Mouse (Mus musculus) CH12.LX (cell line): ENCODE measurements around the gene Tmem121. TPM values are rescaled to one million over a fixed set of nuclear protein-coding genes. Genes with fewer than 3 reads are reported as not detected.

ENCODE experiments used
- DNase-seq: peaks from one replicate; pipeline ENCODE4 v3.0.0-alpha.2; 2013; ENCODE audit errors: extremely low read depth
- H3K27ac ChIP-seq: 2 replicates; pipeline ENCODE4 v1.5.1; 2012; ENCODE audit warnings: low read depth, mild to moderate bottlenecking, control low read depth, moderate library complexity; ENCODE audit not compliant: insufficient read depth
- H3K27me3 ChIP-seq: replicated peaks from 2 replicates; pipeline ENCODE3; 2012; ENCODE audit warnings: inconsistent platforms
- H3K36me3 ChIP-seq, 2 experiments: replicated peaks in 1 of 2; 2 replicates each; pipeline versions ENCODE3 to v1.6.1; 2012; ENCODE audit warnings: inconsistent platforms in 1 of 2, low read length in 1 of 2, mild to moderate bottlenecking in 1 of 2, mixed read lengths in 1 of 2, moderate library complexity in 1 of 2; ENCODE audit not compliant: control insufficient read depth in 1 of 2, insufficient read depth in 1 of 2
- H3K4me1 ChIP-seq, 2 experiments: 2 replicates each; pipeline ENCODE4 v1.6.1; 2012; ENCODE audit warnings: inconsistent platforms in 1 of 2, moderate library complexity in 1 of 2; ENCODE audit not compliant: insufficient read depth in 2 of 2, control insufficient read depth in 1 of 2
- H3K4me2 ChIP-seq: 2 replicates; pipeline ENCODE4 v1.6.1; 2012; ENCODE audit warnings: low read depth, mild to moderate bottlenecking, control low read depth; ENCODE audit not compliant: poor library complexity, insufficient read depth, severe bottlenecking
- H3K4me3 ChIP-seq, 3 experiments: fragments of 150-350 bp in 1 of 3; sonication (generic) in 1 of 3; replicated peaks in 1 of 3; 2 replicates each; pipeline versions ENCODE3 to v1.5.1; 2011 to 2012; ENCODE audit warnings: low read depth in 2 of 3, low read length in 2 of 3, mild to moderate bottlenecking in 2 of 3, moderate library complexity in 2 of 3, control low read depth in 1 of 3, improper control_type of control experiment in 1 of 3, inconsistent platforms in 1 of 3, mixed read lengths in 1 of 3; ENCODE audit not compliant: poor library complexity in 1 of 3
- H3K79me2 ChIP-seq: replicated peaks from 2 replicates; pipeline ENCODE4 v1.6.1; 2012; ENCODE audit warnings: mild to moderate bottlenecking, moderate library complexity; ENCODE audit not compliant: control insufficient read depth, poor library complexity, insufficient read depth, severe bottlenecking; ENCODE audit errors: extremely low read depth
- H3K9ac ChIP-seq: 2 replicates; pipeline ENCODE4 v1.6.1; 2012; ENCODE audit warnings: low read depth, mild to moderate bottlenecking, control low read depth, moderate library complexity; ENCODE audit not compliant: insufficient read depth
- H3K9me3 ChIP-seq: replicated peaks from 2 replicates; pipeline ENCODE3; 2012; ENCODE audit warnings: low read length, inconsistent platforms, mixed read lengths
- E2F4 ChIP-seq: IDR thresholded peaks from 2 replicates; pipeline ENCODE4 v1.6.1; 2011; ENCODE audit warnings: low read depth, low read length, improper control_type of control experiment; ENCODE audit not compliant: insufficient replicate concordance
- EP300 ChIP-seq: IDR thresholded peaks from 2 replicates; pipeline ENCODE4 v1.6.1; 2011; ENCODE audit warnings: low read length, improper control_type of control experiment
- ETS1 ChIP-seq: conservative IDR thresholded peaks from 2 replicates; pipeline ENCODE4 v1.6.1; 2012; ENCODE audit warnings: low read depth, mild to moderate bottlenecking, inconsistent platforms, low read length, improper control_type of control experiment, moderate library complexity
- HCFC1 ChIP-seq: IDR thresholded peaks from 2 replicates; pipeline ENCODE4 v1.6.1; 2012; ENCODE audit warnings: low read depth, mild to moderate bottlenecking, inconsistent platforms, low read length, improper control_type of control experiment
- IRF4 ChIP-seq: IDR thresholded peaks from 2 replicates; pipeline ENCODE4 v1.6.1; 2014; ENCODE audit warnings: low read depth, mild to moderate bottlenecking, inconsistent platforms, low read length, improper control_type of control experiment
- JUND ChIP-seq: conservative IDR thresholded peaks from 2 replicates; pipeline ENCODE4 v1.6.1; 2011; ENCODE audit warnings: low read depth, low read length, improper control_type of control experiment
- MAFK ChIP-seq: IDR thresholded peaks from 2 replicates; pipeline ENCODE4 v1.6.1; 2011; ENCODE audit warnings: low read length, improper control_type of control experiment; ENCODE audit not compliant: insufficient replicate concordance
- MAX ChIP-seq: IDR thresholded peaks from 2 replicates; pipeline ENCODE4 v1.6.1; 2011; ENCODE audit warnings: low read length, improper control_type of control experiment
- MXI1 ChIP-seq: IDR thresholded peaks from 2 replicates; pipeline ENCODE4 v1.6.1; 2011; ENCODE audit warnings: mild to moderate bottlenecking, low read depth, low read length, improper control_type of control experiment
- NELFE ChIP-seq: IDR thresholded peaks from 2 replicates; pipeline ENCODE4 v1.6.1; 2011; ENCODE audit warnings: low read depth, low read length, improper control_type of control experiment
- NRF1 ChIP-seq: IDR thresholded peaks from 2 replicates; pipeline ENCODE4 v1.6.1; 2014; ENCODE audit warnings: low read depth, mild to moderate bottlenecking, inconsistent platforms, low read length, improper control_type of control experiment, moderate library complexity
- PAX5 ChIP-seq: IDR thresholded peaks from 2 replicates; pipeline ENCODE4 v1.6.1; 2012; ENCODE audit warnings: low read length, inconsistent platforms, mixed read lengths
- RCOR1 ChIP-seq: conservative IDR thresholded peaks from 2 replicates; pipeline ENCODE4 v1.6.1; 2012; ENCODE audit warnings: low read depth, mild to moderate bottlenecking, inconsistent platforms, low read length, improper control_type of control experiment
- SIN3A ChIP-seq: IDR thresholded peaks from 2 replicates; pipeline ENCODE4 v1.6.1; 2012; ENCODE audit warnings: low read length, improper control_type of control experiment, inconsistent platforms
- SMC3 ChIP-seq: IDR thresholded peaks from 2 replicates; pipeline ENCODE4 v1.6.1; 2011; ENCODE audit warnings: low read depth, low read length, improper control_type of control experiment
- TCF12 ChIP-seq: IDR thresholded peaks from 2 replicates; pipeline ENCODE4 v1.6.1; 2014; ENCODE audit warnings: low read depth, mild to moderate bottlenecking, inconsistent platforms, low read length, improper control_type of control experiment
- UBTF ChIP-seq: IDR thresholded peaks from 2 replicates; pipeline ENCODE4 v1.6.1; 2012; ENCODE audit warnings: low read depth, mild to moderate bottlenecking, inconsistent platforms, low read length, improper control_type of control experiment, moderate library complexity
- USF2 ChIP-seq: conservative IDR thresholded peaks from 2 replicates; pipeline ENCODE4 v1.6.1; 2011; ENCODE audit warnings: low read depth, low read length, improper control_type of control experiment
- dilution Hi-C: fragments of 300-500 bp; cut with MboI; formaldehyde crosslinking; loops from 2 replicates; pipeline ENCODE4 v1.14.3; 2020; ENCODE audit warnings: low sequenced_read_pairs; ENCODE audit not compliant: extremely low pct_unique_long_range_greater_than_20kb, extremely low pct_ligation_motif_present
- in situ Hi-C: fragments of 300-500 bp; cut with MboI; formaldehyde crosslinking; loops from 3 replicates; pipeline ENCODE4 v1.14.3; 2019; ENCODE audit warnings: low sequenced_read_pairs, low pct_ligation_motif_present, low pct_unique_long_range_greater_than_20kb, mixed read lengths
- polyA plus RNA-seq: library from polyadenylated mRNA; unstranded; fragments of >175 nt; gene quantifications from 2 replicates; pipeline ENCODE4 v1.2.1, GENCODE M21; 2012; ENCODE audit warnings: low read depth; ENCODE audit not compliant: insufficient read length
- total RNA-seq, 2 experiments: library from RNA; depleted of rRNA; stranded (reverse); fragments of 300-350 nt in 1 of 2; fragments of >200 nt in 1 of 2; gene quantifications; 2 replicates each; pipeline ENCODE4 v1.2.3; 2012 to 2014

Gene Tmem121
- total and polyA plus RNA-seq, 3 experiments: not detected

DNA sequence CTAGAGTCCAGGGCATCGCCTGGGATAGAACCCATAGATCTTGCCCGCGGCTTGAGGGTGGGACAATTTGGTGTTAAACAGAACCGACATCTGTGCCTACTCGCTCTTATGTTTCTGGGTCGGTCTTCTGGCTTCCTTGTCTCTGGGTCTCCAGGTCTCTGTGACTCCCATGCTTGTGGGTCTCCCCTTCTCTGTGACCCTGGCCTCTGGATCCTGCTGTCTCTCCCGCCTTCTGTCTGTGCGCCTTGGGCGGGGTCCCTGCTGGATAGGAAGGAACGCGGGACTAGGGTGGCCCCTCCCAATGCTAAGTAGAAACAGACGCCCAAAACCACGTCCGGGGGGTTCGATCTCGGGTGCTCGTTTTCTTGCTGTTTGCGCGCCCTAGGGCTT, 33.5 kb upstream of the Tmem121 start:
- TF ChIP-seq MXI1 (no peak), JUND (no peak), TCF12 (0 out of 2 replicates have a peak, but pooled peaks have one; percentile 7), USF2 (no peak), SMC3 (no peak), SIN3A (peak; percentile 66; the same call in 1 of the 2 replicates), MAFK (no peak), EP300 (no peak), UBTF (no peak), IRF4 (no peak), NELFE (no peak), HCFC1 (no peak), RCOR1 (no peak), PAX5 (no peak), MAX (no peak), NRF1 (no peak), E2F4 (no peak)
- H3K4me1 ChIP-seq: peaks cover 14 to 18% of the 10 kb centered on the region in 2 experiments
- H3K27ac ChIP-seq: no peak overlapping the region
- peak overlapping the region; percentile 74 for H3K4me2 ChIP-seq
- dilution Hi-C loops (no loop called here), in situ Hi-C loops (loop anchor here (5.0 kb wide), 1 partner anchor 135 kb away; no protein-coding TSS in a partner anchor)
- peaks cover 68% of the 10 kb centered on the region for H3K27me3 ChIP-seq
- no peaks in the 10 kb centered on the region for H3K9me3 ChIP-seq
- peak overlapping the region; percentile 49; the same call in 1 of the 2 replicates for H3K9ac ChIP-seq
- peak overlapping the region in 2 of 3 experiments; percentile 45 to 80 for H3K4me3 ChIP-seq
- no peaks in the 10 kb centered on the region for H3K79me2 ChIP-seq
- no peaks in the 10 kb centered on the region for H3K36me3 ChIP-seq
- DNase-seq: no peak

DNA sequence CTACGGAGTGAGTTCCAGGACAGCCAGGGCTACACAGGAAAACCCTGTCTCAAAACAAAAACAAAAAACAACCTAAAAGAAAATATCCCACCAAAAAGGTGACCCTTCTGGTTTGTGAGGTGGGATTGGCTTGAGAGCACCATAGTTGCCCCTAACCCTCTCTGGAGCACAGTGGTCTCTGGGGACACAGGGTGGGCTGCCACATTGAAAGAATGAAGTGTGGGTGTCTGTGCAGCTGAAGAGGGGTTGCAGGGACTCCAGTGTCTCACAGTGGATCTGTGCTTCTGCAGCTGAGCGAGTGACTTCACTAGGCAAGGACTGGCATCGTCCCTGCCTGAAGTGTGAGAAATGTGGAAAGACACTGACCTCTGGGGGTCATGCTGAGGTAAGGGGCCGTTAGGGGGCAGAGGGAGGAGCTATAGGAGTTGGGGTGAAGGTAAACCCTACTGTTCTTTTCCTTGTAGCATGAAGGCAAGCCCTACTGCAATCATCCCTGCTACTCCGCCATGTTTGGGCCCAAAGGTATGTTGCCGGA, 32.7 kb upstream of the Tmem121 start:
- Histone ChIP-seq H3K27ac (no peak overlapping the region), H3K36me3 (peaks cover 2 to 8% of the 10 kb centered on the region in 2 experiments), H3K9me3 (no peaks in the 10 kb centered on the region), H3K27me3 (peaks cover 65% of the 10 kb centered on the region), H3K4me3 (no peak overlapping the region), H3K4me1 (peaks cover 10 to 20% of the 10 kb centered on the region in 2 experiments), H3K79me2 (no peaks in the 10 kb centered on the region), H3K4me2 (no peak overlapping the region), H3K9ac (no peak overlapping the region)
- no peak for TF ChIP-seq NELFE
- TF ChIP-seq JUND: no peak
- no peak for TF ChIP-seq ETS1
- no peak for TF ChIP-seq TCF12
- no peak for TF ChIP-seq SIN3A
- DNase-seq: no peak
- in situ Hi-C loops (loop anchor here (5.0 kb wide), 1 partner anchor 136 kb away; no protein-coding TSS in a partner anchor), dilution Hi-C loops (no loop called here)
